Mouse (Mus musculus): ENCODE measurements around the gene Pcdh11x.
"Not testable (repeated sequence)": the region's sequence is repeated elsewhere in the genome, so short reads cannot be mapped to it uniquely, and the experiment has no call there.

The Pcdh11x gene

DNA sequence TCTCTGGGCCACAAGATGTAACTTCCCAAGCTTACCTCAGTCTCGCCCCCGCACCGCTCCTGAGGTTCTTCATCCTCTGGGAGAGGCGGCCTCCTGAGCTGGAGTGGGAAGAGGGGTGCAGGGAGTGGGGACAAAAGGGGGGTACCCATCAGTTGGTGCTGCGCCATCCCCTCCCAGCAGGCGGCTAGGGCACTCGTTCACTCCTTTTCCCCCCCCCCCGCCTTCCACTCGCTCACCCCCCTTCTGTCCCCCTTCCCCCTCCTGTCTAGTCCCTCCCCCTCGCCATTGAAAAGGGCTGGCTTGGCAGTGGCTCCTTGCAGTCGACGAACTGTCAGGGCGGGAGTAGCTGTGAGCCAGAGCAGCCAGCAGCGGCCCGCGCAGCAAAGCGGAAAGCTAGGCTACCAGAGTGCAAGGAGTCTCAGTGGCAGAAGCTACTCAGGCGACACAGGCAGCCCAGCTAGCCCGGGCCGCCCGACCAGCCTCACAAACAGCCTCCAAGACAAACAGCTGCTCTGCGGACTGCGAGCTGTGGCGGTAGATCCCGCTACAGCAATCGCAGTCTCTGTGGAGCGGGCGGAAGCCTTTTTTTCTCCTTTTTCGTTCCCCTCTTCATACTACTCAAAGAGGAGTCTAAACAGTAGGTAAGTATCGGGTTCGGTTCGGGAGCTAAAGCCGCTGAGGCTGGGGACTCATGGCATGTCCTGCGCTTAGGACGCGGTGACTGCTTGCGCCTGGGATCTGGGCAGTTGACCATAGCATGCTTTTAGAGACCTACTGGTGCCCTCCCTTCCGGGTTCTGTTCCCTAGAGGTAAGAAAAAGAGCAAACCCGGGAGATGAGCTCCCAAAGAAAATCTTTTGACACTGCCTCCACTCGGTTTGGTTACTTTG lies at the start of gene Pcdh11x:
TSS of gene Pcdh11x (plus strand) at position 249 of the 889 bp plus-strand sequence.
- DNase-seq (ENCODE audit: low read depth, low spot score), result no peak

DNA sequence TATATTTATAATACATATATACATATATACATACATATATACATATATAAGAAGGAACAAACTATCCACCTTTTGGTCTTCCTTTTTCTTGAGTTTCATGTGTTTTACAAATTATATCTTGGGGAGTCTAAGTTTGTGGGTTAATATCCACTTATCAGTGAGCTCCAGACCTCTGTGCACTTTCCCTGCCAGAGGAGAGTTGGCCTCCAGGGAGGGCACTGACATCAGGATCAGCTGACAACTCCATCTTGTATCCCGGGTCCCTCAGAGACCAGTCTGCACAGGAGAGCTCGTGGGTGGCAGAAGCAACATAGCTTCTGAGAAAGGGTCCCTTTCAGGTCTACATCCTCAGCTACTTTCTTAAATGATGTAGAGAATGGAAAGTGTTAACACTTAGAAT lies 30.0 kb upstream of the Pcdh11x start:
- no peak for DNase-seq (ENCODE audit: low read depth, low spot score)

DNA sequence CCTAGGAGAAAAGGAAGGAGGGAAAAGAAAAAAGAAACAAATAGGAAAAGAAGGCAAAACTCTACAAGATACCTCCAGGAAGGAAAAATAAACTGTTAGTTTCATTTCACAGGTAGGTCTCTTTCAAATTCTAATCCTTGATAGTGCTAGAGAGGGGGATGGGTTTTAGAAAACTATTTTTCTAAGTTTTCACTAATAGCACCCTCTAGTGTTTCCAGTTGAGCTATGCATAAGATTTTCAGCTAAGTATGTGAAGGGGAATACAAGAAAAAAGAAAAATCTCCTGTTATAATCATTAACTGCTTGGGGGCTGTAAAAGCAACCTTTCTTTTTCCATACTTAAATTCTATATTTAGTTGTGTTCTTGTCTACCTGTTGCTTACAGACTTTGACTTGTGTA lies 4.5 kb upstream of the Pcdh11x start:
- DNase-seq (ENCODE audit: low read depth, low spot score), result no peak

DNA sequence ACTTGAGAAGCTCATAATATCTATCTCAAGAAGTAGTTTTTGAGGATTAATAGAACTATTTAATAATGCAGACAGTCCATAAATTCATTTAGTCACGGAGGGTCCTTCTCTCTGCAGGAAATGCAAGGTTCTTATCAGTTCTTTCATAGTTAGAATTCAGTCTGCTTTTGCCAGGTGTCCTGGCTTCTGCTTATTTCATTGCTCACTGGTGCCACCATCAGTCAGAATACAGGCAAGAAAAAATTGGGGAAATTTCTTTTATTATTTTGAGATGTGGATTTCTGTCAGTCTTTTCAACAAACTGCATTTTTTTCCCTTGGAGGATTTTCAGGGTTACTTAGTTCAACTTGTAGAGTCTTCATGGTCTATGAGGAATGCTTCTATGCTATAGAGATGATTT lies 2.6 kb upstream of the Pcdh11x start:
- no peak for DNase-seq (ENCODE audit: low read depth, low spot score)

DNA sequence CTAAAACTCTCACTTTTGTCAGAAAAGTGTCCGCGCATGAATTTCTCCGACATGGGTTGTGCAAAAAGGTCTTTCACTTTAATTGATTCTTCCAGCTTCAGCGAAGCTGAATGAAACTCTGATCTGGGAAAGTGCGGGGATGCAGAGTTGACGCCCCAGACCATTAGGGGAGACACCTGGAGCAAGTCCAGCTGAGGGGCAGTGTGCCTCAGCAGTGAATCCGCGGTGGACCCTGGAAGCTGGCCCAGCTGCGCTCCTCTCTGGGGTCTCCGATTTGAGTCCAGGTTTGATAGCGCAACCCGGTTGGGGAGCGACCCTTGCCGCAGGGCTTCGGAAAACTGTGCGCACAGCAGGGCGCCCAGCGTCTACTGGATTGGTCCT lies 831 bp downstream of the Pcdh11x start:
- no peak for DNase-seq (ENCODE audit: low read depth, low spot score)

DNA sequence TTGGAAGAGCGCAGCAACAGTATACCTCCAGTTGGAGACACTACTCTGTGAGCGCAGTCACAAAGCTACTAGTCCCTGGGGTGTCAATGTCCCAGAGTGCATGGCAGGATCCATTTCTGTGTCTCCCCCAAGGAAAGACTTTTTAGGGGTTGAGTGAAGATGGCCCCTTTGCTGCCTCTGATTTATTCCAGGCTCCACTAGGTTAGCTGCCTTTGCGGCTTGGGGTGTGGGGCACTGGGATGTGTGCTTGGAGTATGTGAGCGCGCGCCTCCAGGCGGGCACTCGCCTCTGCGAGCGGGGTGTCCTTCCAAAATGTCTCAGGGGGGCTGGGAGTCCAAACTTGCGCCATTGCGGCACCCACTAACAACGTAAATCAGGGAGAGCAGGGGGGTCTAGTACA lies 1.6 kb downstream of the Pcdh11x start:
- no peak for DNase-seq (ENCODE audit: low read depth, low spot score)

DNA sequence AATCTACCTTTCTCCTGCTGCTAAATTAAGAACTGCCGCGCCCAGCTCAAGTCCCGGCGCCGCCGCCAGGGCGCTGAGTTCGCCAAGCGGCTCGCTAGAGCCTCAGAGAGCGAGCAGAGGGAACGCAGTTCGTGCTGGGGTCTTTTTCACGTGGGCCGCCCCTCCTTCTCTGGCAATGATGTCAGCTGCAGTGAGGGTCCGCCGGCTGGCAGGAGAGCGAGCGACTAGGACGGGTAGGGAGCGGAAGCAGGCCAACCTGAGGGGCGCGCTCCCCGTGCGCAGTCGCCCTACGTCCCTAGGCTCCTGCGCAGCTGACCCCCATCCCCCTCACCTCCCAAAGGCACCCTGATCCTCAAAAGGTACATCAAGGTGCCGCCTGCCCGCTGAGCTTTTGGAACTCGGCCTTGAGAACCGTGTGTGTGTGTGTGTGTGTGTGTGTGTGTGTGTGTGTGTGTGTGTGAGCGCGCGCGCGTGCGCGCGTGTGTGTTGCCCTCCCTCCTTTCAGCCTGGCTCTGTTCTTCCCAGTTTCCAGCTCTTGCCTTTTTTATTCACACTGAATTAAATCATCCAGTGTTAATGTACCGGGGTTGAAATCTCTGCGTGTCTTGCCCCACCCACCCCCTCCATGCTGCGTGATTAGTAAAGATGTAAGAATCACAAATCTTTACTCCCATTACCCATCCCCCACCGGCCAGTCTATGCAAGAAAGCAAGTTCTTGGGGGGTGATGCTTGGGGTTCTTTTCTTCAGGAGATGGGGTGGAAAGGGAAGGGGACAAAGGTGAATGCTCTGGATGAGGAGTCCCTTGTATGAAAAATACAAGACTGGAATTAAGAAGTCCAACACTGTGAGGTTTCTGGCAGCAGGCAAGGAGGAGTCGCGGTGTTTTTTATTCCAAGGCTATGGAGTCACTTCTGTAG lies 3.0 kb downstream of the Pcdh11x start:
- no peak for DNase-seq (ENCODE audit: low read depth, low spot score)

DNA sequence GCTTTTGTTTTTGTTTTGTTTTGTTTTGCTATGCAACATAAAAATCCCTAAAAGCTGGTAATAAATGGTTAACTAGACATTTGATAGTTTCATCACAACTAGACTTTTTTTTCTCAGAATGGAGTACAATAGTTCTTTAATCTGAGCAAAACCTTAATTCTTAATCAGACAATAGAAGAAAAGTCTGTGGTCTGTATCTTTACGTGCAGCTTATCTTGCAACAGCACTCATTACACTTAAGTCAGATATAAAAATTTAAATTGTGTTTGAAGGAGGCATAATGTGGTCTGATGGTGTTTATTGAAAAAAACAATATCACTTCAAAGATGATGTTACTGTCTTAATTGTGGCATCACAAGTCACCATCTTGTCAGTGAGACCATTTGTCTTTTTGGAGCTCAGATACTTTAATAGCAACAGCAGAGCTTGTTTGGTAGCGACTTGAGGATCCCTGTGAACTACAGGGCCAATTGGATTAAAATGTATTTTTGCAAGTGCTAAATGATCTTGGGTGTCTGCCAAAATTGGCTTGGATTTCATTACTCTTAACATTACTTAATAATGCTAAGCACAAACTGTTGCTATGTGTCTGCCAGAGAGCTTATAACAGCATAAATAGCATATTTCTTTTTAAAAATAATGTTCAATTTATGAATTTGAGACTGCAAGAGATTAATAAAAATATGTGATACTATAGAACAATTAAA lies 11.6 kb downstream of the Pcdh11x start:
- no peak for DNase-seq (ENCODE audit: low read depth, low spot score)

DNA sequence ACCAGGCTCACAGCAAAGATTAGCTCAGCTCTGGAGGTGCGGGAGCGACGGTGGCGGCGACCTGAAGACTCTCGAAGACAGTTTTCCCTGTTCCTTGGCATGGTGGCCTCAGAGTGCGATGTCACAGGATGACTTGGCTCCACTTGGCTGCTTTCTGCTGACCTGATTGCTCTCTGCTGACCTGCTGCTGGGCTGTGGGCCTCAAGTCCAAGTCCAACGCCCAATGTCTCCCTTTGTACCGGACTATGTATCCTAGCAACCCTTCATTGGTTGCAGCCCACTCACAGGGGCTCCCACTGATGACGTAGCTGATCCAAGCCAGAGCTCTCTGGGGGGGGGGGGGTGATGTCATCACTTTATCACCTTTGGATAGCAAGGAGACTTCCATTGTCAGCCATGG lies 22.9 kb downstream of the Pcdh11x start, which contains the start of gene H2afb3:
TSS of gene H2afb3 (minus strand) at position 101 of the 400 bp plus-strand sequence.
- not testable (repeated sequence) for DNase-seq (ENCODE audit: low read depth, low spot score)

DNA sequence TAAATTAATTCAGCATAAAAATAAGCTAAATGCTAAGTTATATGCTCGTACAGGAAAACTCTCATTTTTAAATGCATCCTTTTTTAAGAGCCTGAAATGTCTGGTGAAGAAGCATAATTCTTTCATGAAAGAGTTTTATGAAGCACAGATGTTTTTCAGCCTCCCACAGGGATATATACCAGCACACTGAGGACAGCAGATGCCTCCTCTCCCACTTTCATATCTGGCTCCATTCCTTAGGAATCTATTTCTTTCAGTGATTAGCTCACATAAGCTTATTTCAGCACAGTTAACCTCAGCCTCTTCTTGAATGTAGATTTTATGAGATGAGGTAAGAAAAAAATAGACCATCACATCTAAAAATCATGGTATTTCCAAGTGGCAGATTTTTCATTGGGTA lies 176.2 kb downstream of the Pcdh11x start:
- DNase-seq (ENCODE audit: low read depth, low spot score), result no peak

DNA sequence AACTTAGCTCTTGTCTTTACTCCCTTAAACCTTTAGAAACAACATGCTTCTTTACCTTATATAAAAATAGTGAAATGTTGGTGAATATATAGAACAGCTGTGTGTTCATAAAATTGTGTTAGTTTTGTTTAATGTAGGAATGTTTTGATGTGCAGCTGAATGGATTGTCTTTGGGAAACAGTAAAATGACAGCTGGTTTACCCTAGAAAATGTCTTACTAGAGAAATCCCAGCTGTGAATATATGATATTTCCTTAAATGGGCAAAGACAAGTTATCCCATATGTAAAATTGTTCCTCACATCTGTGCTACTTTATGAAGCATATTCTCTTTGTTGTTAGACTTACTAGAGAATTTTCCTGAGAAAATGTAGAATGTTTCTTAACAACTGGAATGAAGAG lies 196.4 kb downstream of the Pcdh11x start:
- DNase-seq (ENCODE audit: low read depth, low spot score), result no peak

DNA sequence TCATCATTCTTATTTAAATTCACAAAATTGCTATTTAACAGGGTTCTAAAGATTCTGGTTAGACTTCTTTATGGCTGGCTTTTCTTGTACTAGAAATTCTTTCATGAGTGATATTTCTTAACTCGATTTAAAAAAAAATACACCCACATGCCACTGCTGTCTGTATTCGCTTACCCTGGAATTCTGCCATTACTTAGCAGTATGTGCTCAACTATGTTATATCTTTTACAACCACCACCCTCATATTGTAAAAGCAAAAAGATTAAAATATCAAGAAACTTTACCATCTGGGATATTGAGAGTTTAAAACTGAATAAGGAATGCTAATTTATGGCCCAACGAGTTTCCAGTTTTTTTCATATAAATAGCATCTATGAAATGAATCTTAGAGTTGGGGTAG lies 234.9 kb downstream of the Pcdh11x start:
- no peak for DNase-seq (ENCODE audit: low read depth, low spot score)

DNA sequence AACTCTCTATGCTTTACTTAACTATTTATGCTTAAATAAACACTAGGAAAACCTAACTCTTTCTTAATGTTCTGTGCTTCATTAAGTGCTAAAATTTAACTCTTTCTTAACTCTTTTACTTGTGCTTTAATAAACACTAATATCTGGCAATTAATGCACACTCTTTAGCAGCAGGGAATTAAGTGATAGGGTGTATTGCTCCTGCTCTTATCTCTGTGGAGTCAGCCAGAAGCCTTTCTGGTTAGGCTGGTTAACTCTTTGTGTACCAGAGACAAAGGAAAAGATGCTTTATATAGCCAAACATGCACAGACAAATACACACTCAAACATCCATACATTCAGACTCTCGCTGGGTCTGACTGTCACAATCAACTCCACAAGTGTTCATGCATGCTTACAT lies 309.2 kb downstream of the Pcdh11x start:
- DNase-seq (ENCODE audit: low read depth, low spot score), result no peak

DNA sequence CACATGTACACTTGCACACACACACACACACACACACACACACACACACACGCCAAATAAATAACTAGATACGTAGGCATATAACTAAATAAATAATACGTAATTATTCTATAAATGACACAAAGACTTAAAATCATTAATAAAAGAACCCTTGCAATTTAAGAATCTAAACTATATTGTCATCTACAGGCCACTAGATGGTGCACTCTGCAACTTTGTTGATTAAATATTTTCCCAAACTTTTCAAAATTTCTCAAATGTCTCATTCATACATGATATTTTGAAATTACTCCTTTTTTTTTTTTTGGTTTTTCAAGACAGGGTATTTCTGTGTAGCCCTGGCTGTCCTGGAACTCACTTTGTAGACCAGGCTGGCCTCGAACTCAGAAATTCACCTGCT lies 328.4 kb downstream of the Pcdh11x start:
- DNase-seq (ENCODE audit: low read depth, low spot score), result no peak

DNA sequence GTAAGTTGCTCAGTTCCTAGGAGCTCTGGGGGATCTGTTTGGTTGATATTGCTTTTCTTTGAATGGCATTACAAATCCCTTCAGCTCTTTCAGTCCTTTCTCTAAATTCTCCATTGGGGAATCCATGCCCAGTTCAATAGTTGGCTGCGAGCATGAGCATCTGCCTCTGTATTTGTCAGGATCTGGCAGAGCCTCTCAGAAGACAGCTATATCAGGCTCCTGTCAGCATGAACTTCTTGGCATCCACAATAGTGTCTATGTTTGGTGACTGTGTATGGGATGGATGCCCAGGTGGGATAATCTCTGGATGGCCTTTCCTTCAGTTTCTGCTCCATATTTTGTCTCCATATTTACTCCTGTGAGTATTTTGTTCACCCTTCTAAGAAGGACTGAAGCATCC lies 380.2 kb downstream of the Pcdh11x start:
- not testable (repeated sequence) for DNase-seq (ENCODE audit: low read depth, low spot score)

DNA sequence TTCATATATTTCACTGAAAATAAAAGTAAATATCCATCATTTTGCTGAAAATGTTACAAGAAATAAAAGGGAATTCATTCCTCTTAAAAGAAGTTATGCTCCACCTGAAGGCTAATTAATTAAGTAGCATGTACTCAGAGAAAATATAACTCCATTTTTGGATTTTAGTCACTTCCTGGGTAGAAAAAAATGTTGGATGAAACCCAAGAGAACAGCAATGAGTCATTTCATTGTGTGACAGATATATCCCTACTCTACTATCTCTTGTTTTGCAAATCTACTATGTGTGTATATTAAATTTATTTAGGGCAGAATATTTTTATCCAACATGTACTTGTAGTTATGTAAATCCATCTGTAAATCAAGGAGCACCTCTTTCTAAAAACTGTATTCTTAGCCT lies 444.1 kb downstream of the Pcdh11x start:
- DNase-seq (ENCODE audit: low read depth, low spot score), result no peak

DNA sequence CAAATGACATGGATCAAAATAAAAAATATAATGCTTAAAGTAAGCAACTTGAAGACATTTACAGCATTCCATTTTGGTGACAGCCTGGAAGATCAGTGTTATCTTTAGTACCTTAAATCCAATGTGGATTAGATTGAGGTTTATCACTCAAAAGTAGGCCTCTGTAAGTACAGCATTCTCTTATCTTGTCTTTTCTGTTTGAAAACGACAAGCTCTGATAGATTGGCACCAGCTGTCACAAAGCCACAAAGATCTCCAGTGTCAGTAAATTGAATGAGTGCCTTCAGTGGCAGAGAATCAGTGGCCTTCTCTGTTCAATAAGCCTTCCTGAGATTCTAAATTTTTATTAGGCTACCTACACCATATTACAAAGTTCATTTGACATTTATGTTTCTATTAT lies 445.7 kb downstream of the Pcdh11x start:
- DNase-seq (ENCODE audit: low read depth, low spot score), result no peak

DNA sequence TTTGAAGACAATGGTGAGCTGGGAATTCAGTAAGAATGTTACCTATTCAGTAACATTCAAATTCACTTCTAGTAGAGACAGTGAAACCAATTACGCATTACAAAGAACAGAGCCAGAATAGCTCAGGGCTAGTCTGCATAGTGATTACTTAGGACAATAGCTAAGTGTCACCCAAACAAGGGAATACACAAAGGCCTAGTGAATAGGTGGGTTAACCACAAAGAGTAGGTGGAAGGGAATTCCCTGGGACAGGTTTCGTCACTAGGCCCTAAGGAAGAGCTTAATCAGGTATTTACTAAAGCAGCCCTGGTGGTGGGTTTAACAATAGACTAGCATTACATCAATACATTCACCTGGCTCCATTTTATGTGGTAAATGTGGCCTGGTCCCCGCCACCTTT lies 654.5 kb downstream of the Pcdh11x start:
- DNase-seq (ENCODE audit: low read depth, low spot score), result no peak
